Mouse (Mus musculus) CH12.LX (cell line): ENCODE data around the gene Mrps7. TPM values are rescaled to one million over a fixed set of nuclear protein-coding genes. Genes with fewer than 3 reads are reported as not detected.

Experiments
- DNase-seq: peaks from one replicate; pipeline ENCODE4 v3.0.0-alpha.2; 2013; ENCODE audit errors: extremely low read depth
- H3K27ac ChIP-seq: 2 replicates; pipeline ENCODE4 v1.5.1; 2012; ENCODE audit warnings: low read depth, mild to moderate bottlenecking, control low read depth, moderate library complexity; ENCODE audit not compliant: insufficient read depth
- H3K27me3 ChIP-seq: replicated peaks from 2 replicates; pipeline ENCODE3; 2012; ENCODE audit warnings: inconsistent platforms
- H3K36me3 ChIP-seq, 2 experiments: replicated peaks in 1 of 2; 2 replicates each; pipeline versions ENCODE3 to v1.6.1; 2012; ENCODE audit warnings: inconsistent platforms in 1 of 2, low read length in 1 of 2, mild to moderate bottlenecking in 1 of 2, mixed read lengths in 1 of 2, moderate library complexity in 1 of 2; ENCODE audit not compliant: control insufficient read depth in 1 of 2, insufficient read depth in 1 of 2
- H3K4me1 ChIP-seq, 2 experiments: 2 replicates each; pipeline ENCODE4 v1.6.1; 2012; ENCODE audit warnings: inconsistent platforms in 1 of 2, moderate library complexity in 1 of 2; ENCODE audit not compliant: insufficient read depth in 2 of 2, control insufficient read depth in 1 of 2
- H3K4me2 ChIP-seq: 2 replicates; pipeline ENCODE4 v1.6.1; 2012; ENCODE audit warnings: low read depth, mild to moderate bottlenecking, control low read depth; ENCODE audit not compliant: poor library complexity, insufficient read depth, severe bottlenecking
- H3K4me3 ChIP-seq, 3 experiments: fragments of 150-350 bp in 1 of 3; sonication (generic) in 1 of 3; replicated peaks in 1 of 3; 2 replicates each; pipeline versions ENCODE3 to v1.5.1; 2011 to 2012; ENCODE audit warnings: low read depth in 2 of 3, low read length in 2 of 3, mild to moderate bottlenecking in 2 of 3, moderate library complexity in 2 of 3, control low read depth in 1 of 3, improper control_type of control experiment in 1 of 3, inconsistent platforms in 1 of 3, mixed read lengths in 1 of 3; ENCODE audit not compliant: poor library complexity in 1 of 3
- H3K79me2 ChIP-seq: replicated peaks from 2 replicates; pipeline ENCODE4 v1.6.1; 2012; ENCODE audit warnings: mild to moderate bottlenecking, moderate library complexity; ENCODE audit not compliant: control insufficient read depth, poor library complexity, insufficient read depth, severe bottlenecking; ENCODE audit errors: extremely low read depth
- H3K9ac ChIP-seq: 2 replicates; pipeline ENCODE4 v1.6.1; 2012; ENCODE audit warnings: low read depth, mild to moderate bottlenecking, control low read depth, moderate library complexity; ENCODE audit not compliant: insufficient read depth
- H3K9me3 ChIP-seq: replicated peaks from 2 replicates; pipeline ENCODE3; 2012; ENCODE audit warnings: low read length, inconsistent platforms, mixed read lengths
- BHLHE40 ChIP-seq: IDR thresholded peaks from 2 replicates; pipeline ENCODE4 v1.6.1; 2011; ENCODE audit warnings: mild to moderate bottlenecking, low read depth, low read length, improper control_type of control experiment
- CHD2 ChIP-seq: IDR thresholded peaks from 2 replicates; pipeline ENCODE4 v1.6.1; 2011; ENCODE audit warnings: low read length, improper control_type of control experiment
- CTCF ChIP-seq, 2 experiments: IDR thresholded peaks in 1 of 2; conservative IDR thresholded peaks in 1 of 2; 2 replicates each; pipeline ENCODE4 v1.5.1; 2011 to 2012; ENCODE audit warnings: low read depth in 2 of 2, low read length in 2 of 2, improper control_type of control experiment in 1 of 2, inconsistent platforms in 1 of 2, mild to moderate bottlenecking in 1 of 2, moderate library complexity in 1 of 2
- E2F4 ChIP-seq: IDR thresholded peaks from 2 replicates; pipeline ENCODE4 v1.6.1; 2011; ENCODE audit warnings: low read depth, low read length, improper control_type of control experiment; ENCODE audit not compliant: insufficient replicate concordance
- ELF1 ChIP-seq: IDR thresholded peaks from 2 replicates; pipeline ENCODE4 v1.6.1; 2014; ENCODE audit warnings: low read depth, mild to moderate bottlenecking, inconsistent platforms, low read length, improper control_type of control experiment
- GABPA ChIP-seq: IDR thresholded peaks from 2 replicates; pipeline ENCODE4 v1.6.1; 2012; ENCODE audit warnings: low read depth, low read length, improper control_type of control experiment, inconsistent platforms; ENCODE audit not compliant: insufficient replicate concordance
- JUN ChIP-seq: IDR thresholded peaks from 2 replicates; pipeline ENCODE4 v1.6.1; 2011; ENCODE audit warnings: low read depth, mild to moderate bottlenecking, low read length, improper control_type of control experiment, moderate library complexity; ENCODE audit not compliant: insufficient read depth
- MAFK ChIP-seq: IDR thresholded peaks from 2 replicates; pipeline ENCODE4 v1.6.1; 2011; ENCODE audit warnings: low read length, improper control_type of control experiment; ENCODE audit not compliant: insufficient replicate concordance
- MAX ChIP-seq: IDR thresholded peaks from 2 replicates; pipeline ENCODE4 v1.6.1; 2011; ENCODE audit warnings: low read length, improper control_type of control experiment
- MEF2A ChIP-seq: IDR thresholded peaks from 2 replicates; pipeline ENCODE4 v1.6.1; 2014; ENCODE audit warnings: low read depth, mild to moderate bottlenecking, inconsistent platforms, low read length, improper control_type of control experiment, borderline replicate concordance
- NELFE ChIP-seq: IDR thresholded peaks from 2 replicates; pipeline ENCODE4 v1.6.1; 2011; ENCODE audit warnings: low read depth, low read length, improper control_type of control experiment
- NRF1 ChIP-seq: IDR thresholded peaks from 2 replicates; pipeline ENCODE4 v1.6.1; 2014; ENCODE audit warnings: low read depth, mild to moderate bottlenecking, inconsistent platforms, low read length, improper control_type of control experiment, moderate library complexity
- PAX5 ChIP-seq: IDR thresholded peaks from 2 replicates; pipeline ENCODE4 v1.6.1; 2012; ENCODE audit warnings: low read length, inconsistent platforms, mixed read lengths
- POLR2A ChIP-seq: IDR thresholded peaks from 2 replicates; pipeline ENCODE4 v1.6.1; 2011; ENCODE audit warnings: low read depth, mild to moderate bottlenecking, improper control_type of control experiment, low read length
- POLR2AphosphoS2 ChIP-seq: IDR thresholded peaks from 2 replicates; pipeline ENCODE4 v1.6.1; 2011; ENCODE audit warnings: low read depth, low read length, improper control_type of control experiment
- RAD21 ChIP-seq: IDR thresholded peaks from 2 replicates; pipeline ENCODE4 v1.6.1; 2011; ENCODE audit warnings: low read depth, mild to moderate bottlenecking, low read length, improper control_type of control experiment, moderate library complexity
- SMC3 ChIP-seq: IDR thresholded peaks from 2 replicates; pipeline ENCODE4 v1.6.1; 2011; ENCODE audit warnings: low read depth, low read length, improper control_type of control experiment
- TBP ChIP-seq: conservative IDR thresholded peaks from 2 replicates; pipeline ENCODE4 v1.6.1; 2011; ENCODE audit warnings: low read depth, low read length, improper control_type of control experiment
- TCF12 ChIP-seq: IDR thresholded peaks from 2 replicates; pipeline ENCODE4 v1.6.1; 2014; ENCODE audit warnings: low read depth, mild to moderate bottlenecking, inconsistent platforms, low read length, improper control_type of control experiment
- UBTF ChIP-seq: IDR thresholded peaks from 2 replicates; pipeline ENCODE4 v1.6.1; 2012; ENCODE audit warnings: low read depth, mild to moderate bottlenecking, inconsistent platforms, low read length, improper control_type of control experiment, moderate library complexity
- USF2 ChIP-seq: conservative IDR thresholded peaks from 2 replicates; pipeline ENCODE4 v1.6.1; 2011; ENCODE audit warnings: low read depth, low read length, improper control_type of control experiment
- ZC3H11A ChIP-seq: IDR thresholded peaks from 2 replicates; pipeline ENCODE4 v1.6.1; 2012; ENCODE audit warnings: low read depth, mild to moderate bottlenecking, inconsistent platforms, low read length, improper control_type of control experiment
- ZMIZ1 ChIP-seq: IDR thresholded peaks from 2 replicates; pipeline ENCODE4 v1.6.1; 2012; ENCODE audit warnings: low read depth, mild to moderate bottlenecking, inconsistent platforms, low read length, improper control_type of control experiment
- dilution Hi-C: fragments of 300-500 bp; cut with MboI; formaldehyde crosslinking; loops from 2 replicates; pipeline ENCODE4 v1.14.3; 2020; ENCODE audit warnings: low sequenced_read_pairs; ENCODE audit not compliant: extremely low pct_unique_long_range_greater_than_20kb, extremely low pct_ligation_motif_present
- in situ Hi-C: fragments of 300-500 bp; cut with MboI; formaldehyde crosslinking; loops from 3 replicates; pipeline ENCODE4 v1.14.3; 2019; ENCODE audit warnings: low sequenced_read_pairs, low pct_ligation_motif_present, low pct_unique_long_range_greater_than_20kb, mixed read lengths
- polyA plus RNA-seq: library from polyadenylated mRNA; unstranded; fragments of >175 nt; gene quantifications from 2 replicates; pipeline ENCODE4 v1.2.1, GENCODE M21; 2012; ENCODE audit warnings: low read depth; ENCODE audit not compliant: insufficient read length
- total RNA-seq, 2 experiments: library from RNA; depleted of rRNA; stranded (reverse); fragments of 300-350 nt in 1 of 2; fragments of >200 nt in 1 of 2; gene quantifications; 2 replicates each; pipeline ENCODE4 v1.2.3; 2012 to 2014

Gene Mrps7
- total and polyA plus RNA-seq, 3 experiments: 154 to 172 (median 157) TPM

DNA sequence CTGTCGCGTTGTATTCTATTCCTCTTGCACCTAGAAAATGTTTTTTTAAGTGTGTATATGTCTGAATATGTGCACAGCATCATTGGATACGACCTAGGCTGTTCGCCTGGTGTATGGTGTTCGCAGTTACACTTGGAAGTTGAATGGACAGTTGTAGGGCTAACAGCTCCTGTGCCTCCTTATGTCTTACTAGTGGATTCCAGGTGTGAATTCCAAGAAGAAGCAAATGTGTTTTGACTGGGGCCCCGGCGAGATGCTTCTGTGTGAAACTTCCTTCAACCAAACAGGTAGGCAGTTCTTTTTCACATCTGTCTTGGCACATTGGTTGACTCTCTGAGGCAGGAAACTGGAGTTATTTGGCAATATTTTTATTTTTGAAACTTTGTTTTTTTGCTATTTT lies 38.8 kb upstream of the Mrps7 start:
- dilution Hi-C loops: no loop called here
- Histone ChIP-seq H3K4me1 (peaks cover 0 to 34% of the 10 kb centered on the region in 2 experiments; a peak in 2 of 4 replicates), H3K27me3 (no peaks in the 10 kb centered on the region)
- no peak for TF ChIP-seq TCF12
- no peak for TF ChIP-seq MAX
- TF ChIP-seq BHLHE40: no peak
- TF ChIP-seq JUN: no peak
- no peak for TF ChIP-seq TBP
- no peak for TF ChIP-seq USF2
- TF ChIP-seq, all 38 proteins: peak for 0
- peak overlapping the region; percentile 66 for H3K9ac ChIP-seq
- peak overlapping the region; percentile 74 to 91 (median 74) for H3K4me3 ChIP-seq
- H3K36me3 ChIP-seq: peaks cover 36 to 43% of the 10 kb centered on the region in 2 experiments
- no peak for DNase-seq
- H3K79me2 ChIP-seq: peaks cover 51% of the 10 kb centered on the region
- in situ Hi-C loops: no loop called here
- H3K27ac ChIP-seq: no peak overlapping the region
- no peaks in the 10 kb centered on the region for H3K9me3 ChIP-seq
- H3K4me2 ChIP-seq: peak overlapping the region; percentile 93

- Histone ChIP-seq H3K79me2 (peaks cover 3% of the 10 kb centered on the region), H3K9ac (no peak overlapping the region), H3K4me2 (no peak overlapping the region), H3K27ac (peak overlapping the region; percentile 47; the same call in 1 of the 2 replicates), H3K4me1 (peaks cover 19 to 55% of the 10 kb centered on the region in 2 experiments), H3K9me3 (peaks cover 3% of the 10 kb centered on the region), H3K27me3 (no peaks in the 10 kb centered on the region), H3K4me3 (no peak overlapping the region), H3K36me3 (peaks cover 63 to 72% of the 10 kb centered on the region in 2 experiments)
- in situ Hi-C loops: no loop called here
- DNase-seq: no peak
- TF ChIP-seq PAX5 (no peak), SMC3 (no peak), E2F4 (no peak), CHD2 (no peak), BHLHE40 (no peak), MAFK (no peak)
- dilution Hi-C loops: no loop called here
Measured at GRCm38 (mm10) chr11:115579080-115579479, 24.6 kb upstream of the Mrps7 start.

- H3K4me3 ChIP-seq: no peak overlapping the region
- 0 out of 2 replicates have a peak overlapping the region, but pooled peaks have one; percentile 1 for H3K9ac ChIP-seq
- peak overlapping the region; percentile 41 for H3K4me2 ChIP-seq
- dilution Hi-C loops: no loop called here
- no peaks in the 10 kb centered on the region for H3K9me3 ChIP-seq
- H3K36me3 ChIP-seq: peaks cover 95 to 99% of the 10 kb centered on the region in 2 experiments
- peak overlapping the region; percentile 87 for H3K27ac ChIP-seq
- in situ Hi-C loops: no loop called here
- peaks cover 24 to 61% of the 10 kb centered on the region in 2 experiments for H3K4me1 ChIP-seq
- peak; percentile 74 for DNase-seq
- no peaks in the 10 kb centered on the region for H3K79me2 ChIP-seq
- H3K27me3 ChIP-seq: no peaks in the 10 kb centered on the region
- TF ChIP-seq GABPA (no peak), MAFK (0 out of 2 replicates have a peak, but pooled peaks have one; percentile 27), POLR2A (peak; percentile 37; the same call in 1 of the 2 replicates), ZMIZ1 (peak; percentile 16; the same call in 1 of the 2 replicates), ZC3H11A (no peak), E2F4 (no peak), NELFE (no peak), SMC3 (0 out of 2 replicates have a peak, but pooled peaks have one; percentile 1), USF2 (no peak; the same call in 1 of the 2 replicates), JUN (no peak), RAD21 (no peak), MEF2A (peak; percentile 73; the same call in 1 of the 2 replicates), CTCF (conservative IDR thresholded peaks at IDR 0.05 in 1 of 2, IDR thresholded peaks at IDR 0.05 in 1 of 2; ENCODE audit: low read depth in 2 of 2, low read length in 2 of 2) (no peak), NRF1 (no peak), UBTF (no peak), ELF1 (no peak), TCF12 (peak; percentile 59), POLR2AphosphoS2 (peak; percentile 97)
Measured at GRCm38 (mm10) chr11:115582913-115583606, 20.7 kb upstream of the Mrps7 start.
